Mouse (Mus musculus): Measurements from ENCODE around the gene Epn2. TPM values are rescaled to one million over a fixed set of nuclear protein-coding genes. Genes with fewer than 3 reads are reported as not detected.

Epn2 gene
- total and polyA plus RNA-seq, 3 experiments, result 7.2 to 13.8 (median 10.1) TPM

- H3K4me2 ChIP-seq (ENCODE audit: insufficient read depth, low read depth, poor library complexity, severe bottlenecking), result no peak overlapping the region
- no peak for DNase-seq (ENCODE audit: extremely low read depth)
- no peak overlapping the region for H3K9ac ChIP-seq (ENCODE audit: insufficient read depth, low read depth)
- no peaks in the 10 kb centered on the region for H3K79me2 ChIP-seq (replicated peaks; ENCODE audit: control insufficient read depth, extremely low read depth, insufficient read depth, poor library complexity, severe bottlenecking)
- in situ Hi-C loops (cut with MboI; ENCODE audit: low pct_ligation_motif_present, low pct_unique_long_range_greater_than_20kb, low sequenced_read_pairs), result no loop called here
- H3K36me3 ChIP-seq (replicated peaks in 1 of 2; ENCODE audit: control insufficient read depth in 1 of 2, insufficient read depth in 1 of 2, low read length in 1 of 2), result no peaks in the 10 kb centered on the region
- no peak for TF ChIP-seq JUND (conservative IDR thresholded peaks at IDR 0.05; ENCODE audit: low read depth, low read length)
- no peak for TF ChIP-seq UBTF (IDR thresholded peaks at IDR 0.05; ENCODE audit: low read depth, low read length)
- no peak for TF ChIP-seq ZKSCAN1 (IDR thresholded peaks at IDR 0.05; ENCODE audit: borderline replicate concordance, low read depth, low read length)
- no peak for TF ChIP-seq IRF4 (IDR thresholded peaks at IDR 0.05; ENCODE audit: low read depth, low read length)
- TF ChIP-seq TCF12 (IDR thresholded peaks at IDR 0.05; ENCODE audit: low read depth, low read length), result no peak
- TF ChIP-seq SIN3A (IDR thresholded peaks at IDR 0.05; ENCODE audit: low read length), result no peak
- no peak for TF ChIP-seq TBP (conservative IDR thresholded peaks at IDR 0.05; ENCODE audit: low read depth, low read length)
- no peak for TF ChIP-seq ELF1 (IDR thresholded peaks at IDR 0.05; ENCODE audit: low read depth, low read length)
- peaks cover 79% of the 10 kb centered on the region for H3K27me3 ChIP-seq (replicated peaks)
- dilution Hi-C loops (cut with MboI; ENCODE audit: extremely low pct_ligation_motif_present, extremely low pct_unique_long_range_greater_than_20kb, low sequenced_read_pairs), result no loop called here
- H3K27ac ChIP-seq (ENCODE audit: insufficient read depth, low read depth), result no peak overlapping the region
- H3K9me3 ChIP-seq (replicated peaks; ENCODE audit: low read length), result peaks cover 32% of the 10 kb centered on the region
- peaks cover 5 to 7% of the 10 kb centered on the region in 2 experiments; a peak in 3 of 4 replicates for H3K4me1 ChIP-seq (ENCODE audit: control insufficient read depth in 1 of 2, insufficient read depth in 2 of 2)
- H3K4me3 ChIP-seq (replicated peaks in 1 of 3; ENCODE audit: low read depth in 2 of 3, low read length in 2 of 3, poor library complexity in 1 of 3), result no peak overlapping the region
Measured at GRCm38 (mm10) chr11:61612116-61612635, 32.7 kb upstream of the Epn2 start.

DNA sequence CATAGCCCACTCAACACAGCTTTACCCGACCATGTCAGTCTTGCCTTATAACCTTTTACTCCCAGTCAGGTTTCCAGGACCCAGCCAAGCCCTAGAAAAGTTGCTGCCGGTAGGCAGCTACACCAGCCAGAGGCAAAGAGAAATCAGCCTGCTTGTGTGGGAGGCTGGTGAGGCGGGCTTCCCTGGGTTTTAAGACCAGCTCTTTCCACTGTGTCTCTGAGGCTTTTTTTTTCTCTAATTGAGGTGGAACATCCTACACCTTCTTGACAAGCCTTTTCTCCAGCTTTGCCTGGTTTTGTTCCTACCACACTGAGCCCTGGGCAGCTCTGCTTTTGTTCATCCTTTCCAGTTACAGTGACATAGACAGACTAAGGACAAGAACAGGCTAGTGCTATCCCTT, 31.7 kb upstream of the Epn2 start:
- peaks cover 42% of the 10 kb centered on the region for H3K9me3 ChIP-seq (replicated peaks; ENCODE audit: low read length)
- H3K27me3 ChIP-seq (replicated peaks), result peaks cover 79% of the 10 kb centered on the region
- H3K4me2 ChIP-seq (ENCODE audit: insufficient read depth, low read depth, poor library complexity, severe bottlenecking), result no peak overlapping the region
- no peak overlapping the region for H3K27ac ChIP-seq (ENCODE audit: insufficient read depth, low read depth)
- in situ Hi-C loops (cut with MboI; ENCODE audit: low pct_ligation_motif_present, low pct_unique_long_range_greater_than_20kb, low sequenced_read_pairs) (no loop called here), dilution Hi-C loops (cut with MboI; ENCODE audit: extremely low pct_ligation_motif_present, extremely low pct_unique_long_range_greater_than_20kb, low sequenced_read_pairs) (no loop called here)
- no peak overlapping the region for H3K9ac ChIP-seq (ENCODE audit: insufficient read depth, low read depth)
- H3K4me3 ChIP-seq (replicated peaks in 1 of 3; ENCODE audit: low read depth in 2 of 3, low read length in 2 of 3, poor library complexity in 1 of 3), result no peak overlapping the region
- H3K4me1 ChIP-seq (ENCODE audit: control insufficient read depth in 1 of 2, insufficient read depth in 2 of 2), result peaks cover 0 to 5% of the 10 kb centered on the region in 2 experiments; a peak in 1 of 4 replicates
- DNase-seq (ENCODE audit: extremely low read depth), result no peak
- no peaks in the 10 kb centered on the region for H3K79me2 ChIP-seq (replicated peaks; ENCODE audit: control insufficient read depth, extremely low read depth, insufficient read depth, poor library complexity, severe bottlenecking)
- no peaks in the 10 kb centered on the region for H3K36me3 ChIP-seq (replicated peaks in 1 of 2; ENCODE audit: control insufficient read depth in 1 of 2, insufficient read depth in 1 of 2, low read length in 1 of 2)
- TF ChIP-seq SMC3 (IDR thresholded peaks at IDR 0.05; ENCODE audit: low read depth, low read length) (no peak), E2F4 (IDR thresholded peaks at IDR 0.05; ENCODE audit: insufficient replicate concordance, low read depth, low read length) (no peak), CTCF (conservative IDR thresholded peaks at IDR 0.05 in 1 of 2, IDR thresholded peaks at IDR 0.05 in 1 of 2; ENCODE audit: low read depth in 2 of 2, low read length in 2 of 2) (no peak), ETS1 (conservative IDR thresholded peaks at IDR 0.05; ENCODE audit: low read depth, low read length) (no peak), ZNF384 (IDR thresholded peaks at IDR 0.05; ENCODE audit: low read depth, low read length) (no peak), EP300 (IDR thresholded peaks at IDR 0.05; ENCODE audit: low read length) (no peak), MAZ (IDR thresholded peaks at IDR 0.05; ENCODE audit: low read depth, low read length) (no peak), GABPA (IDR thresholded peaks at IDR 0.05; ENCODE audit: insufficient replicate concordance, low read depth, low read length) (no peak), NELFE (IDR thresholded peaks at IDR 0.05; ENCODE audit: low read depth, low read length) (no peak), RAD21 (IDR thresholded peaks at IDR 0.05; ENCODE audit: low read depth, low read length) (no peak), ZC3H11A (IDR thresholded peaks at IDR 0.05; ENCODE audit: low read depth, low read length) (no peak), MEF2A (IDR thresholded peaks at IDR 0.05; ENCODE audit: borderline replicate concordance, low read depth, low read length) (no peak), BHLHE40 (IDR thresholded peaks at IDR 0.05; ENCODE audit: low read depth, low read length) (no peak), JUND (conservative IDR thresholded peaks at IDR 0.05; ENCODE audit: low read depth, low read length) (no peak), SIN3A (IDR thresholded peaks at IDR 0.05; ENCODE audit: low read length) (no peak), ZMIZ1 (IDR thresholded peaks at IDR 0.05; ENCODE audit: low read depth, low read length) (no peak)

Measured in CH12.LX (cell line).